Mouse (Mus musculus) limb, embryonic 13.5 days (tissue): ENCODE results near the gene Gm49416. TPM values are rescaled to one million over a fixed set of nuclear protein-coding genes. Genes with fewer than 3 reads are reported as not detected.

Experiments
- ATAC-seq: fragments of 200-750 bp; cut with Nextera tagmentation; 2 replicates; pipeline ENCODE4 v1.8.0; 2017; ENCODE audit warnings: low read depth, moderate number of reproducible peaks, moderate TSS enrichment; ENCODE audit not compliant: low FRiP score
- H3K27ac ChIP-seq: fragments of 300-500 bp; sonication (generic); 2 replicates; pipeline ENCODE4 v1.5.1; 2015; ENCODE audit warnings: inconsistent platforms, mild to moderate bottlenecking, moderate library complexity
- H3K27me3 ChIP-seq: fragments of 300-500 bp; sonication (generic); 2 replicates; pipeline ENCODE4 v1.6.1; 2015; ENCODE audit warnings: mild to moderate bottlenecking, inconsistent platforms
- H3K36me3 ChIP-seq: fragments of 300-500 bp; sonication (generic); 2 replicates; pipeline ENCODE4 v1.6.1; 2015; ENCODE audit warnings: inconsistent platforms, mild to moderate bottlenecking, moderate library complexity
- H3K4me1 ChIP-seq: fragments of 300-500 bp; sonication (generic); 2 replicates; pipeline ENCODE4 v1.6.1; 2015; ENCODE audit warnings: inconsistent platforms
- H3K4me2 ChIP-seq: fragments of 300-500 bp; sonication (generic); replicated peaks from 2 replicates; pipeline ENCODE4 v1.6.1; 2015; ENCODE audit warnings: inconsistent platforms, mild to moderate bottlenecking, moderate library complexity
- H3K4me3 ChIP-seq: fragments of 300-500 bp; sonication (generic); 2 replicates; pipeline ENCODE4 v1.5.1; 2015; ENCODE audit warnings: moderate library complexity, mild to moderate bottlenecking, inconsistent platforms
- H3K9ac ChIP-seq: fragments of 300-500 bp; sonication (generic); 2 replicates; pipeline ENCODE4 v1.6.1; 2015; ENCODE audit warnings: mild to moderate bottlenecking, inconsistent platforms
- H3K9me3 ChIP-seq: fragments of 300-500 bp; sonication (generic); 2 replicates; pipeline ENCODE4 v1.6.1; 2016; ENCODE audit warnings: inconsistent platforms
- WGBS: fragments of 180-500 bp; shearing (Covaris S2); methylation state at CpG from one replicate; pipeline ENCODE4 v1.1.7; 2015; 5-methylcytosine and 5-hydroxymethylcytosine counted together
- polyA plus RNA-seq: library from polyadenylated mRNA; unstranded; fragments of >200 nt; fragmentation: Nextera tagmentation; extraction: Ambion mirVana; gene quantifications from 2 replicates; pipeline ENCODE4 v1.2.1, GENCODE M21; 2015

The Gm49416 gene
- polyA plus RNA-seq, 1 experiment from 2014 or later, result not detected

GRCm38 (mm10) chr19:8908531-8908930 lies 19.8 kb downstream of the Gm49416 start:
- no peaks in the 10 kb centered on the region for H3K9me3 ChIP-seq
- peaks cover 96% of the 10 kb centered on the region for H3K36me3 ChIP-seq
- WGBS, result 92% methylated on average over 6 of the region's 6 CpGs
- H3K4me3 ChIP-seq, result no peak overlapping the region
- no peaks in the 10 kb centered on the region for H3K4me1 ChIP-seq
- H3K4me2 ChIP-seq, result no peak overlapping the region
- H3K27ac ChIP-seq, result no peak overlapping the region
- H3K9ac ChIP-seq, result no peak overlapping the region
- H3K27me3 ChIP-seq, result no peaks in the 10 kb centered on the region
- no peak for ATAC-seq

GRCm38 (mm10) chr19:8911810-8912209 lies 23.1 kb downstream of the Gm49416 start:
- Histone ChIP-seq H3K9ac (no peak overlapping the region), H3K4me2 (no peak overlapping the region), H3K4me1 (no peaks in the 10 kb centered on the region), H3K27ac (no peak overlapping the region), H3K27me3 (no peaks in the 10 kb centered on the region), H3K4me3 (no peak overlapping the region), H3K9me3 (no peaks in the 10 kb centered on the region), H3K36me3 (peaks cover 100% of the 10 kb centered on the region)
- WGBS, result 93% methylated on average over 5 of the region's 5 CpGs
- ATAC-seq, result no peak

- Histone ChIP-seq H3K36me3 (peaks cover 83% of the 10 kb centered on the region), H3K27me3 (no peaks in the 10 kb centered on the region), H3K4me2 (no peak overlapping the region), H3K9me3 (no peaks in the 10 kb centered on the region), H3K27ac (no peak overlapping the region), H3K4me1 (no peaks in the 10 kb centered on the region), H3K4me3 (no peak overlapping the region), H3K9ac (no peak overlapping the region)
- no peak for ATAC-seq
- WGBS, result 95% methylated on average over 3 of the region's 3 CpGs
These were observed 25.5 kb downstream of the Gm49416 start for GRCm38 (mm10) chr19:8914212-8914611.

- ATAC-seq, result no peak
- no peaks in the 10 kb centered on the region for H3K9me3 ChIP-seq
- H3K4me2 ChIP-seq, result no peak overlapping the region
- no peak overlapping the region for H3K4me3 ChIP-seq
- H3K36me3 ChIP-seq, result peaks cover 35% of the 10 kb centered on the region
- no peaks in the 10 kb centered on the region for H3K27me3 ChIP-seq
- H3K9ac ChIP-seq, result no peak overlapping the region
- WGBS, result 90% methylated on average over 3 of the region's 3 CpGs
- no peak overlapping the region for H3K27ac ChIP-seq
- peaks cover 13% of the 10 kb centered on the region for H3K4me1 ChIP-seq
These were observed 30.3 kb downstream of the Gm49416 start for GRCm38 (mm10) chr19:8919000-8919399.

GRCm38 (mm10) chr19:8919684-8920072 lies 31.0 kb downstream of the Gm49416 start:
- peak overlapping the region; percentile 77 for H3K4me2 ChIP-seq

GRCm38 (mm10) chr19:8920073-8920736 lies 31.5 kb downstream of the Gm49416 start, which contains the start of gene B3gat3:
Gene B3gat3 (plus strand): TSS chr19:8920374.
- peak within 1 kb of the TSS; percentile 80 for H3K27ac ChIP-seq
- H3K36me3 ChIP-seq, result peaks cover 25% of the 10 kb centered on the region
- H3K9ac ChIP-seq, result peak within 1 kb of the TSS; percentile 82
- peak within 1 kb of the TSS; percentile 77 for H3K4me2 ChIP-seq
- peaks cover 13% of the 10 kb centered on the region for H3K4me1 ChIP-seq
- peak within 1 kb of the TSS; percentile 75 for H3K4me3 ChIP-seq
- WGBS, result 2% methylated on average over 46 of the region's 50 CpGs
- no peaks in the 10 kb centered on the region for H3K27me3 ChIP-seq
- peak; percentile 96 for ATAC-seq
- H3K9me3 ChIP-seq, result no peaks in the 10 kb centered on the region

More at GRCm38 (mm10) chr19:8919684-8920072, 31.0 kb downstream of the Gm49416 start:
- no peak for ATAC-seq
- H3K4me3 ChIP-seq, result peak overlapping the region; percentile 75
- H3K9me3 ChIP-seq, result no peaks in the 10 kb centered on the region
- peaks cover 13% of the 10 kb centered on the region for H3K4me1 ChIP-seq
- peak overlapping the region; percentile 80; the same call in 1 of the 2 replicates for H3K27ac ChIP-seq
- no peak overlapping the region for H3K9ac ChIP-seq
- H3K27me3 ChIP-seq, result no peaks in the 10 kb centered on the region
- peaks cover 28% of the 10 kb centered on the region for H3K36me3 ChIP-seq
- 68% methylated on average over 6 of the region's 6 CpGs for WGBS

GRCm38 (mm10) chr19:8920836-8921291 lies 32.1 kb downstream of the Gm49416 start:
- peak overlapping the region; percentile 75 for H3K4me3 ChIP-seq
- no peaks in the 10 kb centered on the region for H3K9me3 ChIP-seq
- 1% methylated on average over 6 of the region's 6 CpGs for WGBS
- peak overlapping the region; percentile 82 for H3K9ac ChIP-seq
- peaks cover 25% of the 10 kb centered on the region for H3K36me3 ChIP-seq
- H3K4me2 ChIP-seq, result peak overlapping the region; percentile 77
- no peak for ATAC-seq
- no peaks in the 10 kb centered on the region for H3K27me3 ChIP-seq
- H3K4me1 ChIP-seq, result peaks cover 13% of the 10 kb centered on the region
- peak overlapping the region; percentile 80 for H3K27ac ChIP-seq

- peaks cover 13% of the 10 kb centered on the region for H3K4me1 ChIP-seq
- H3K27ac ChIP-seq, result no peak overlapping the region
- no peaks in the 10 kb centered on the region for H3K27me3 ChIP-seq
- H3K9me3 ChIP-seq, result no peaks in the 10 kb centered on the region
- H3K4me3 ChIP-seq, result no peak overlapping the region
- peak overlapping the region; percentile 46 for H3K9ac ChIP-seq
- H3K4me2 ChIP-seq, result peak overlapping the region; percentile 77
- 77% methylated on average over 9 of the region's 9 CpGs for WGBS
- ATAC-seq, result no peak
- peaks cover 24% of the 10 kb centered on the region for H3K36me3 ChIP-seq
These were observed 33.0 kb downstream of the Gm49416 start for GRCm38 (mm10) chr19:8921741-8922140.

GRCm38 (mm10) chr19:8926766-8927165 lies 38.0 kb downstream of the Gm49416 start:
- H3K4me2 ChIP-seq, result no peak overlapping the region
- peaks cover 35% of the 10 kb centered on the region for H3K36me3 ChIP-seq
- H3K4me1 ChIP-seq, result peaks cover 13% of the 10 kb centered on the region
- no peaks in the 10 kb centered on the region for H3K9me3 ChIP-seq
- H3K9ac ChIP-seq, result peak overlapping the region; percentile 25; the same call in 1 of the 2 replicates
- 85% methylated on average over 2 of the region's 2 CpGs for WGBS
- no peaks in the 10 kb centered on the region for H3K27me3 ChIP-seq
- no peak overlapping the region for H3K4me3 ChIP-seq
- ATAC-seq, result no peak
- H3K27ac ChIP-seq, result no peak overlapping the region

- peaks cover 11% of the 10 kb centered on the region for H3K4me1 ChIP-seq
- no peak overlapping the region for H3K9ac ChIP-seq
- no peaks in the 10 kb centered on the region for H3K9me3 ChIP-seq
- ATAC-seq, result no peak
- WGBS, result 87% methylated on average over 12 of the region's 12 CpGs
- H3K27ac ChIP-seq, result no peak overlapping the region
- H3K4me2 ChIP-seq, result no peak overlapping the region
- H3K4me3 ChIP-seq, result no peak overlapping the region
- H3K27me3 ChIP-seq, result no peaks in the 10 kb centered on the region
- H3K36me3 ChIP-seq, result peaks cover 42% of the 10 kb centered on the region
These were observed 39.3 kb downstream of the Gm49416 start for GRCm38 (mm10) chr19:8927891-8928525.

- WGBS, result 20% methylated on average over 16 of the region's 16 CpGs
- Histone ChIP-seq H3K4me2 (peak overlapping the region; percentile 72), H3K9me3 (no peaks in the 10 kb centered on the region), H3K4me1 (peaks cover 11% of the 10 kb centered on the region), H3K4me3 (peak overlapping the region; percentile 80), H3K27me3 (no peaks in the 10 kb centered on the region), H3K36me3 (peaks cover 49% of the 10 kb centered on the region), H3K9ac (peak overlapping the region; percentile 91), H3K27ac (peak overlapping the region; percentile 74; the same call in 1 of the 2 replicates)
- peak; percentile 13; the same call in 1 of the 2 replicates for ATAC-seq
These were observed 40.0 kb downstream of the Gm49416 start for GRCm38 (mm10) chr19:8928689-8929223.
